Mouse (Mus musculus) adrenal gland, postnatal 25 days (tissue): ENCODE results near the gene Lifr. TPM values are rescaled to one million over a fixed set of nuclear protein-coding genes. Genes with fewer than 3 reads are reported as not detected.

Experiments used
- DNase-seq: peaks from one replicate; pipeline ENCODE4 v3.0.0; 2021; ENCODE audit warnings: mixed read lengths
- total RNA-seq: library from RNA; stranded (reverse); gene quantifications from 2 replicates; pipeline ENCODE4 v1.2.3, GENCODE M21; 2021

The Lifr gene
- total RNA-seq, 1 experiment from 2014 or later, result 33.2 TPM

DNA sequence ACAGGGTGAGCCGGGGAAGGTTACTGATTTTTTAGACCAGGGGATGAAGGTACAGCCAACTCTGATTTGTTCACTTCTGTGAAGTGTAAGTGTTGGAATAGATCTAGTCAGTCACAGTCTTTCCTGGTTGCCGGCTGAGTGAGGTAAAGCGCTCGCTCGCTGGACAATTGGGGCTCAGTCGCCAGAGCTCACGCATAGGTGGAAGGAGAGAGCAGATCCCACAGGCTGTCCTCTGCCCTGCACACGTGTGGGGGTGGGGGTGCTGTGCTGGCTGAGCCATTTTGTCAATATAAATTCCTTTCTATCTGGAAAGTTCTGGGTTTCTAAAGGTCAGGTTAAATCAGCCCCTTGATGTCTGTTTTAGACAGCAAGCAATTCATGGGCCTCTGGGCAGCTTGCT is 69.9 kb downstream of the Lifr start:
- no peak for DNase-seq

DNA sequence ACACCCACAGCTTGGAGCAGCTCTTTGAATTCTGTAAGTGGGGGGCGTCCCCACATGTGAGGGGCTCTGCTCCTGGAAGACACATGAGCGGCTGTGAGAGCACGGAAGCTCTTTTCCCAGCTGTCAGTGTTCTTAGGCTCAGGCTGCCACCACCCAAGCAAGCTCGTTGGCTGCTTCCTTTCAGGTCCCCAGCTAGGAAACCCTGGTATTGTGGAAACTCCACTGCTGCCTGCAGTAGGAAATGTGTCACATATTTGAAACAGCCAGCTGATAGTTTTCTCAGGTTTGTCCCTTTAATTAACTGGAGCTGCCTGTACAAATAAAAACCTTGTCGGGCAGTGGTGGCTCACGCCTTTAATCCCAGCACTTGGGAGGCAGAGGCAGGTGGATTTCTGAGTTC is 73.4 kb downstream of the Lifr start:
- no peak for DNase-seq

DNA sequence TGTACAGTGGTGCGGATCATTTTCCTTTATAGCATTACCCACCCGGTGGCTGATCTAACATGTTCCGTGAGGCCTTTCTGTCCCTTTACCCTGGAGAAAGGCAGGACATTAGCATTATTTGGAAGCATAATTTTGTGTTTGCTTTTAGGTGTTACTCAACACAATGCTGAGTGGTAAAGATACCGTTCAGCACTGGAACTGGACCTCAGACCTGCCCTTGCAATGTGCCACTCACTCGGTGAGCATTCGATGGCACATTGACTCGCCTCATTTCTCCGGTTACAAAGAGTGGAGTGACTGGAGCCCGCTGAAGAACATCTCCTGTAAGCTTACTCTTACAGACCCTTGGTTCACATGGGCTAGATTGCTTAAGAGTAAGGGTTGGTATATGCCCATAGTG is 76.3 kb downstream of the Lifr start:
- no peak for DNase-seq

DNA sequence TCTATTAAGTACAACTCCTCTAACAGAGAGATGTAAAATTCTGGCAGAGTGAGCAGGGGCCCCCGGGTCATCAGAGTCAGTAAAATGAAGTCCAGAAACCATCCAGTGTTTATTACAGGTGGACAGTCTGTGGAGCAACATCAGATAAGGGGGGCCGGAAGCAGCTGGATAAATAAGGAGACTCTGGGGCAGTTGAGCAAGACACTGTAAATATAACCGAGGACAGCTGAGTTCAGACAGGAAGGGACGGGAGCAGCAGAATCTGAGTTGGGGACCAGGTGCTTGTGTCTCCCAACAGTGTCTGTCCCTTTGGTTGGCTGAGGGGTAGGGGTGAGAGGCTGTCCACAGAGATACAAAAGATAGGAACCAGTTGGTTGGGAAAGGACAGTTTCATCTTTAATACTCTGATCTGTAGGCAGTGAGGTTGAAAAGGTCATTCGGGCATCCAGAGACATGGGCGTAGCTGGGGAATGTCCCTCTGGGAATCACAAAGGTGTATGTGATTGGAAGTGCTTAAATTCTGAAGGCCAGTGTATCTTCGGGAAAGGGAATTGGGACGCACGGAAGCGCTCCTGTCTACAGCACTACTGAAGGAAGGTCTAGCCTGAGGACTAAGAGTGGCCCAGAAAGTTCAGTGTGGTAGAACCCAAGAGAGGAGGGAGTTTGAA is 77.0 kb downstream of the Lifr start:
- no peak for DNase-seq

DNA sequence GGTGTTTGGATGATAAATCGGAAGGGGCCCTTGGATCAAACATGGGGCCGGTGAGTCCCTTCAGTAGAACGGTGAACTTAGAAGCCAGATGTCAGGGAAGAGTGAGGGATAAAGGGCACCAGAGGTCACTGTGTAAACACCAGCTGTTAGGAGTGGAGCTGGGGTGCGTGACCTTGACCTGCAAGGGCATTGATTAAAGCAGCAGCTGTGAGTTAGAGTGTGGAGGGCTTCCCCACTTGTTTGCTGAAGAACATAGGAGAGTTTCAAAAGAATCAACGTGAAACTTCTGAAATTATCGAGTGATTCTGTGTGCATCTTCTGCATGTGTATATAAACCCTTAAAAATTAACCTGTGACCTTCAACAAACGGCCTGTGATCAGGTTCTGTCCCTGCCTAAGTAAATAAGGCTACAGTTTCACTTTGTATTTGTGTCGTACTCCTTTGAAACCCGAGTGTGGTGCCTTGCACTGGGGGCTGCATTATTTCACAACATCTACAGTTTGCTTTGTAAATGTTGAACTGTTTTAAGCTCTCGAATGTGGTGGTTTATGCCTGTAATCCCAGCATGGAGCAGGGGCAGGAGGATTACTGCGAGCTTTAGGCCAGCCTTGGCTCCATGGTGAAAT is 77.6 kb downstream of the Lifr start:
- DNase-seq, result no peak

DNA sequence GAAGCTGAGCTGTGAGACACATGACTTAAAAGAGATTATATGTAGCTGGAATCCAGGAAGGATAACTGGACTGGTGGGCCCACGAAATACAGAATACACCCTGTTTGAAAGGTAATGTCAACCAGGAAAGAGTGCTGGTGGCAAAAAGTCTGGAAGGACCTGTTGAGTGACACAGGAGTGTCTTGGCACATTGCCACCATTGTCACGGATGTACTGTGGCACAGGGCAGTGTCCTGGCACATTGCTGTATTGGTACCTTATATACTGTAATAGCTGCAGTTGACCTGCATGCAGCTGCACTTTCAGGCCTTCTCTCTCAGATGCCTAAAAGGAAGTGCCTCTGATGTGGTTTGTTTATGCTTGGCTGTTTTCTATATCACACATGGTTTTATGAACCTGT is 82.5 kb downstream of the Lifr start:
- no peak for DNase-seq

DNA sequence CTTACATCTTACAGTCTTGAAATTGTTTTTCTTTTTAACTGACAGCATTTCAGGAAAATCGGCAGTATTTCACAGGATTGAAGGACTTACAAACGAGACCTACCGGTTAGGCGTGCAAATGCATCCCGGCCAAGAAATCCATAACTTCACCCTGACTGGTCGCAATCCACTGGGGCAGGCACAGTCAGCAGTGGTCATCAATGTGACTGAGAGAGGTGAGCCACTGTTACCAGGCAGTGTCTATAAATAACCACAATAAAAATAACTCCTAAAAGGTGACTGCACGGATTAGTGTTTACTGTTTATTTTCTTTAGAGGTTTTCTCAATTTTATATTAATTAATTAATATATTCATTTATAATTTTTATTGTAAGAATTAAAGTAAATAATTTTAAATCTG is 82.9 kb downstream of the Lifr start:
- DNase-seq, result no peak

DNA sequence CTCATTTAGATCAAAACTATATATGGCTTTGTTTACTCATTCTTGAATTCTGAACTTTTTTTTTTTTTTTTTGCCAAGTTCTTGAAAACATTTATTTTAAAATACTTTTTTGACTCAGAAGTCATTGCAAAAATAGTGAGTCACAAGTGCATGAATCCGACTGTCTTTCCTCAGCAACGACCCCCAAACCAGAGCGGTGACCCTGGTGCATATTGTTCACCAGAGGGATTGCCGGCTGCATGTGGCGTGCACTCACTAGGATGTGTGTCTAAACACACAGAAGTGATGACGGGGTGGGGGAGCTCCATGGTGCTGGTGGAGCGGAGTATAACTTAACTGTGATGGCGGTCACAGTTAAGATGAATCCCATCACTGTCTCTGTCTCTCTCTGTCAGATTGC is 83.4 kb downstream of the Lifr start:
- no peak for DNase-seq

DNA sequence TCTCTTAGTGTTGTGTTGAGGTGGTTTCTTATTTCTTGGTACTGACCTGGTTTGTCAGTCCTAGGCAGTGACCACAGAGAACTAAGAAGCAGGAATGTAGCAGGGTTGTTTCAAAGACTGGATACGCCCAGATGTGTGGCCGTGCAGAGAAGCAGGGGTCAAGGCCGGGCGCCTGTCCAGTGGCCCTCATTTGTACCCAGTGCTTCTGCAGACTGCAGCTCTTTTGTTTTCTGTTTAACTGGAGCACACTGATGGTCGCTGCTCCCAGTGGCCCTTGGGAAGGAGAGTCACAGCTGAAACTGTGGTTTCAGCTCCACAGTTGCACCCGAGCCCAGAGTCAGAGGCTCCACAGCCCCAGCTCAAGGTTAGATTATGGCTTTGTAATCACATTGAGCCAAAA is 90.2 kb downstream of the Lifr start:
- no peak for DNase-seq

DNA sequence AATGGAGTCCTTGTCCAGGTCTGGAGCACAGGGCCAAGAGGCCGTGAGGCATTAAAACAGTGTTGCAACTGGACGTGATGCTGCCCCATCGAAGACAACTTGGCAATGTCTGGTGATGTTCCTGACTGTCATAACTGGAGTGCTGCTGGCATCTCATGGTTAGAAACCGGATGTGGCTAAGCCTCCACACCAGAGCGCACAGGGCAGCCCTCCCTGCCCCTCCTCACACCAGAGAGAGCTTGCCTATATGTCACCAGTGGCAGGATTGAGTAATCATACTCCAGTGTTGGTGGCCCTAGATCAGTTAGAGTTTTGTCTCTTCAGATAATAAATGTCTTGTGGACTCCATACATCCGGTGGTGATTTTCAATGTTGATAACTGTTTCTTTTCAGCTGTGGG is 97.3 kb downstream of the Lifr start:
- no peak for DNase-seq

DNA sequence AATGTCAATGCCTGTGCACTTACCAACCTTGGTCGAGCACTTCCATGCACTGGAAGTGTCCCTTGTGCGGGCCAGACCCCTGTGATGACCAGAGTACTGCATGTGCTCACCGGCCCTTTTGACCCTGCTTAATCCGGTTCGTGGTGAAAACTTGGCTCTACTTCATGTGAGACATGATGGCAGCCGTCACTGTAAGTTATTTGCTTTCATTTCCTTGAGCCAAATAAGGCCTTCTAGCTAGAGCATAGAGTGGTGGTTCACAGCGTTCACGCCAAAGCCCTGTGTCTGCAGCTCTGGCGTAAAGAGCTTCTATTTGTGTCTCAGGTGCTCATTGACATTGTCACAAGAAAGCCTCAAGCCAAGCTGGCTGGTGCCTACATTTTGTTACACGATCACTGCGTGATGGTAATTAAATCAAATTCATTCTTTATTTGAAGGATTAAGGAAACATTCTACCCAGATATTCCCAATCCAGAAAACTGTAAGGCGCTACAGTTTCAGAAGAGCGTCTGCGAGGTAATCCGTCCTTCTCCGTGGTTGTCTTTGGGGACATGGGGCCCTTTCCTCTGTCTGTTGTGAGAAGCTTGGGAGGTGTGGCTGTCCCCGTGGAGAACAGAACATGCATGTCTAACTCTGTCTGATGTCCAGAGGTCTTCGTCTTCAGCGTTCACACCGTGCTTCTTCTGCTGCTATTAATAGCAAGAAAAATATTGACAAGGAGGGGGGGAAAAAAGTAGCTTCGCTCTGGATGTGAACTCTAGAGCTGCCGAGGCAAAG is 99.5 kb downstream of the Lifr start:
- DNase-seq, result no peak

DNA sequence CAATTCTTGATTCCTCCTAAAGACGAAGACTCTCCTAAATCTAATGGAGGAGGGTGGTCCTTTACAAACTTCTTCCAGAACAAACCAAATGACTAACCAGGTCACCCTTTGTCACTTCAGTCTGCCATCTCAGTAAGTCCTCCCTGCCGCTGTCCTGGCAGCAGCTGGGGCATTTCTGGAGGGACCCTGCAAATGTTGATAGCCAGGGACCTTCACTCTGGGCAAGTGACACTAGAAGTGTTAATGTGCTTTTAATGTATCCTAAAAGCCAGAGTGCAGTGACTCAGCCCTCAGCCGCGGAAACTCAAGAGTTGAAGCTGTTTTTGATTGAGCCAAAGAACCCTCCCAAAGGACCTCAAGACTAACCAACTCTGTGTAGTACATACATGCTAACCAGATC is 100.7 kb downstream of the Lifr start:
- DNase-seq, result no peak

DNA sequence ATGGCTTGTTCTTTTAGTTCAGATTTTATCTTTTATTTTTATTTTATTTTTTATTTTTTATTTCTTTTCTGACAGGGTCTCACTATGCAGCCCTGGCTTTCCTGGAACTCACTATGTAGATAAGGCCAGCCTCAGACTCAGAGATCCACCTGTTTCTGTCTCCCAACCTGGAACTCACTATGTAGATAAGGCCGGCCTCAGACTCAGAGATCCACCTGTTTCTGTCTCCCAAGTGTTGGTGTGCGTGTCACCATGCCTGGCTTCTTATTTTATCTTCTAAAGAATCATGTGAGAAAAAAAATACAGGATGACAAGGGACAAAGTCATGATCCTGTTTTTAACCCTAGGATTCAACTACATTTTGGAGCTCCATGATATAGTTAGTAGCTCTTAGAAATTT is 102.2 kb downstream of the Lifr start:
- DNase-seq, result no peak

DNA sequence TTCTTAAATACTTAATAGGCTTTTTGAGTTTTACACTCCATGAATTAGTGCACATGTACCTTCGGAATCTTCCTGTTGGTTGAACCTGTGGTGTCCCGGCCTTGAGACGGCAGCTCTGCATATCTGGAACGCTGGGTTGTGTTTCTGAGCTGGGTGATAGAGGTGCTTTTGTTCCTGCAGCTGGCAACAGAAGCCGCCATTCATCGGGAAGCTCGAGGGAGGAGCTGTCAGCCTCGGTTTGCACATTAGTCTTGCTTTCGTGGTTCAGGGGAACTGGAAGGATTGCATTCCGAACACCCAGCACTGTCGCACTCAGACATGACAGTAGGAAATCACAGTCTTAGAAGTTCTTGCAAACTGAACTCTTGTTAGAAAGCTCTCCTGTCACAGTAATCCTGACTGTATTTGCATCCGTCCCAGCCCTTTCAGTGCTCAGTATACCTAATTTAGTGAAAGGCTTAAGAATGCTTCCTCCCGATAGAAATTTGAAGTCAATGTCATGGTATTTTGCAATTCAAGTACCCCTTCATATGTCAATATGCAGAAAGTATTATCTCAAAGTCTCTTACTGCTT is 103.8 kb downstream of the Lifr start:
- DNase-seq, result no peak

DNA sequence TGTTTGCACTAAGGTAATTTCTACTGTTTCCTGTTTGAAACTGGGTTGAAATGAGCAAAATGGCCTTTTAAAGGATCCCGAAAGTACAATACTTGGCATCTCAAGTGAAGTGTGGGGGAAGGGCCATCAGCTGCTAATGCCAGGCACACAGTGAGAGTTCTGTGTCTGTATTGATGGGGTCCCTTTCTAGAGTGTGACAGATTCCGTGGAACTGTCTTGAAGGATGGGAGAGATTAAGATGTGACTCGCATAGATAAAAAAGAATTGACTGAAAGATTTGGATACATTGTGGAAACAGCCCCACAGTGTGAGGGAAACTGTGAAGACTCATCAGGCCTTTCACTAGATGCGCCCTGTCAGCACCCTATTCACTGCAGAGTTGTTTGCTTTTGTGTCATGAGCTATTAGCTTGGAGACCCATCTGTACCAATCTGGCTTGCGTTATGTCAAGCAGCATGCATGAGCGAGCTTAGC is 104.4 kb downstream of the Lifr start:
- no peak for DNase-seq

DNA sequence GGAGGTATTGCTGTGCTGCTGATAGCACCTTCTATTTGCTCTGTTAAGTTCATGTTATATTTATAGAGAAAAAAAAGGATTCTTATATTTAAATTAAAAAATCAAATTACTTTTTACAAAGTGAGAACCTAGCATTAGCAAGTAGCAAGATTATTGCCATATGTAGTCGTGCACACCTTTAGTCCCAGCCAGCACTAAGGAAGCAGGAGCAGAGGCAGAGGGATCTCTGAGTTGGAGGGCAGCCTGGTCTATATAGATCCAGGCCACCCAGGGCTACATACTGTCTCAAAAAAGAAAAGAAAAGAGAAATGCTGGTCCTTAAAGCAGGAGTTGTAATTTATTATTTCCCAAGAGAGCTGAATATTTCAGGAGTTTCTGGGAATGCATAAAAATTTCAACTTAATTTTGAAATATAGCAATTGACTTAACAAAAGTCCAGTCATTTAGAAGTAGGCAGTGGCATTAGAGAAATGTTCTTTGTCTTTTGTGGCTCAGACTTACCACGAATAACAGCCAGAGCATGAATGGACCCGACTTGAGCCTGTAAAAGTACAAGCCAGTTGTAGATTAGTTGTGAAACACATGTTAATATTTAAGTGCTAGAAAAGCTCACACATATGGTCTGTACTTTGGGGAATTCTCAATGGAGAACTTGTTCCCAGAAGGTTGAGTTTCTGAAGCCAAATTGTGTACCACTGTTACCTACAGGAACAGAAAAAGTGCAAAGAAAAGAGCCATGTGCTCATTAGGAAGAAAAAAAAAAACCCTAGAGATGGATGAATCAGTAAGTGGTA is 107.4 kb downstream of the Lifr start:
- DNase-seq, result no peak

DNA sequence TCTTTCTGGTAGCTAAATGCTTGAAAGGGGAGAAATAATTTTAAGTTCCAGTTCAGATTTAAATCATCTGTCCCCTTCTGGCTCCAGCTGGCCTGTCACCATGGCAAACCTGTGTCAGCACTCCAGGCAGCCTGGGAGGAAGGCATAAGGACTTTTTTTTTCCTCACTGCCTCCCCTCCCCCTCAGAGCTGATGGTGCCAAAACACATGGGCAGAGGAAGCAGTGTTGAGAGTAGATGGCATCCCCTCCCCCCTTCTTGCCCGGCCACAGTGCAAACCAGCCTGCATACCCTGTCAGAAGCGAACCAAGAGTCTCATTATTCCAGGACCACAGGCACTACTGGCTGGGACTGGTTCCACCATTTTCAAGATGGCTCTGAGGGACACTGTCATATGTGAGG is 108.4 kb downstream of the Lifr start:
- DNase-seq, result no peak

DNA sequence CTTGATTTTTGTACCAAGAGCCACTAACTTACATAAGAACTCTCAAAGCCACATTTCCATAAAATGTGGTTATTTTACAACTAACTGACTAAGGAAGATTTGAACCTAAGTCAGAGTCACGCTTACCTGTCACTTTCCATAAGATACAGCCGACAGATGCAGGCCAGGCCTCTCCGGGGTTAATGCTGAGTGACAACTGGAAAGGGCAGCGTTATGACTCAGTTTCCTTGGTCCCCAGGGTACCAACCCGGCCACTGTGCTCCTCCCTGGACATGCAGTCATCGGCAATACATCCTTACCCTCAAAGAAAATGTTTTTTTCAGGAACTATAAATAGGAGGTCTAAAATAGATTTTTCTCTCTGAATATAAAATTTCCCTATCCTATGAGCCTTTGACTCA is 109.9 kb downstream of the Lifr start:
- DNase-seq, result no peak

DNA sequence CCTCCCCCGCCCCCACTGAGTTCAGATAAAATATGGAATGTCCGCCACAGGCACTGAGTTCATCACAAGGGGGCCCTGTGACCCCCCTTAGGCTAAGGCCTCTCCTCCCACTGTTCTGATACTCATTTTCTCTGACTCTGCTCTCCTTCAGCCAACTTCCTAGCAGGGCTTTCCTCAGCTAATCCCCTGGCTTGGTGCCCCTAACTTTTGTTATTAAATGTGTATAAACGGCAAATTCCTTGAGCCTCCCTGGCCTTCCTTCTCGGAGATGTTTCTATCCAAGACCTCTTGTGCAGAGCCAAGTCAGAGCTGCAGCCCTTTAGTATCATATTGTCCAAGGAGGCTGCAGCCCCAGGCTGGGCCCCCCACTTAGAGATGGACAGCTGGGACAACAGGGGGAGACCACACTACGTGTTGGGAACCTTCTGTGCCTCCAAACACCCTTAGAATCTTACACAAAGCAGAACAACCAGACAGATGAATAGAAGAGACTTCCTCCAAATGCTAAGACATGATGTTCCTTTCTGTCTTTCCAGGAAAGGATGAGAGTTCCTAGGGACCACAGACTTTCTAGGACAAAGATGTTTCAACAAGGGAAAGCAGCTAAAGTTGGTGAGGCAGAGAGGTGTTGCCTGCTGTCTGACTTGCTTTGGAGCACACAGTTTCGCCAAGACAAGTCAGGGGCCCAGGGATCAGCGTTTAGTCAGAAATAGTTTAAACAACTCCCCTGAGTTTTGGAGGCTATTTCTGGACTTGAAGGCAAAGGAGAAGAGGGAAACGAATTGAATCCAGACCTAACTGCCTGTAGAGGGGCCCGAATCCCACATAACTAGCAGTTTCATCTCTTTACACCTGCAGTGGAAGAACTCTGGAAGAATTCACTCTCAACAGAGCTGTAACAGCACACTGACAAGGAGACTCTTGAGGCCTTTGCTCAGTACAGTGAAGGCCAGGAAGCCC is 111.3 kb downstream of the Lifr start:
- DNase-seq, result no peak

DNA sequence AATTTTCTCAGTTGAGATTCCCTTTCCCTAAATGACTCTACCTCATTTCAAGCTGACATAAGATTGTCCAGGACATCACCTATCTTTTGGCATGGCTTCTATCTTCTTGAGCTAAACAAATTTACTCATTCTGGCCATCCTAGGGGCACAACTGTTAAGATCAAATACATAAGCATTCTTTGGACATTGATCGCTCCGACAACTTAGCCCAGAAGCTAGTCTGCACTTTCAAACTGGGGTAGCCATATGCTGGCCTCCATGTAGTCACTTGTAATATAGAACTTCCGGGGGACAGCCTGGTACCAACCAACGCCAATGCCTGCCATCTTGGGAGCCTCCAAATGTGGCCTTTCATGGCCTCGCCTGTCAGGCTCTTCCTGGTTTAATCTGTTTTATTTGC is 112.6 kb downstream of the Lifr start:
- DNase-seq, result no peak
